Mouse (Mus musculus) left cerebral cortex, postnatal 14 days (tissue): ENCODE data around the gene Flnb. TPM values are rescaled to one million over a fixed set of nuclear protein-coding genes. Genes with fewer than 3 reads are reported as not detected.

ENCODE experiments used
- DNase-seq, 2 experiments: peaks; one replicate each; pipeline ENCODE4 v3.0.0; 2021 to 2022; ENCODE audit warnings: low spot score in 2 of 2, mixed read lengths in 1 of 2
- intact Hi-C: fragments of 180-260 bp; cut with DNase I; formaldehyde crosslinking; loops from one replicate; pipeline ENCODE4 v1.15.1; 2025
- total RNA-seq, 2 experiments: library from RNA; stranded (reverse); gene quantifications; 2 replicates each; pipeline ENCODE4 v1.2.3; 2021

Flnb gene
- total RNA-seq, 2 experiments from 2014 or later: 31.2 to 33.8 TPM

DNA sequence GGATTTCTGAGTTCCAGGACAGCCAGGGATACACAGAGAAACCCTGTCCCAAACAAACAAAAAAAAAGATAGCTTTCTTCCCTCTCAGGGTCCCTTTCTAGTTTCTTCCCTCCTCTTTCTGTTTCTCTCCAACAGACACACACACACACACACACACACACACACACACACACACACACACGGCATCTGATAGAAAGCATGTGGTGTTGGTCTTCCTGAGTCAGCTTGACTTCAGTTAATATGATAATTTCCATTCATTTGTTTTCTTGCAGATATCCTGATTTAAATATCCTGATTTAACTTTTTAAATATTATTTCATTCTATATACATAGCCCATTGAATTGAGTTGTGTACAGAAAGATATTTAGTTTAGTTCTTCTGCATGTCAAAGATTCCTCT lies 110.6 kb downstream of the Flnb start:
- intact Hi-C loops: no loop called here
- DNase-seq: no peak

DNA sequence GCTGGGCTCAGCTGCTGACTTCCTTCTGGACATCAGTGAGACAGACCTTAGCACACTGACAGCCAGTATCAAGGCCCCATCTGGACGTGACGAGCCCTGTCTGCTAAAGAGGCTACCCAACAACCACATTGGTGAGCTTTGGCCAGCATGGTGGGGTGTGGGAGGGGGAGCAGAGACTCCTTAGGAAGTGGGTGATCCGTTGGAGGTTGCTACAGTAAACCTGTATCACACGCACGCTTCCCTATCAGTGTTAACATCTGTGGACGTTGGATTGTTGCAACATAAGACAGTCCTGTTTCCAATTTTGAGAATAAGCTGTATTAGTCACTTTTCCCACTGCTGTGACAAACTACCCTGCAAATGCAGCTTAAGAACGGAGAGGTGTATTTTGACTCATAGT lies 111.3 kb downstream of the Flnb start:
- intact Hi-C loops: no loop called here
- DNase-seq: no peak

DNA sequence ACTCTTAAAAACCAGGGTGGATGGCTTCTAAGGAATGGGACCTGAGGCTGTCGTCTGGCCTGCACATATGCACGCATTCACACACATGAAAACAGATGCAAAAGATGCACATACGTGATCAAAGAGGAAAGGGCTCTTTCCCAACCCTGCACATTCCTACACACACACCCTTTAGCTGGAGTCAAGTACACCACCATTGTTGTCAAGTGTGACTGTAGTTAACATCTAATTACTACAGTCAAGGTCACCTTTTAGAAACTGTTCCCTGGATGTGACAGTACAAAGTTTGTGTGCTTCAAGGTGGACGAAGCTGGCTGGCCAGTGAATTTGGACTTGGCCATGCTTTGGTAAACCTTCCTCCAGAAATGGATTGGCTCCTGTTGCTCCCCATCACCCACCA lies 114.4 kb downstream of the Flnb start:
- intact Hi-C loops: no loop called here
- DNase-seq: no peak

DNA sequence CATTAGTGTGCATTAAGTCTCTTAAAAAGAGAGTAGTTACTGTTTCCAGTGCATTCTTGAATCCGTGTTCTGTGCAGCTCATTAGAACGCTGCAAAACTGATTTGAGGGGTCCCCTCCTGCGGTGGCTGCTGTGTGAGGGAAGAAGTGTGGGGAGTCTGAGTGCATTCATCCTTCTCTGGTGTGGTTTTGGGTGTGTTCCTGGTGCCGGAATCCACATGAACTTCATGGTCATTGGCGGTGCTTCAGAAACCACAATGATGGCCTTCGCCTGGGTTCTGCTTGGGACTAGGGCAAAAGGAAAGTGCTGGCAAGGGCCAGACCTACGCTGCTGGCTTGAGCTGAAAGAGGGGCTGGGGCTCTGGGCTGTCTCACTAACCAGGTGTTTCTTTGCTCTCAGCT lies 116.4 kb downstream of the Flnb start:
- intact Hi-C loops: no loop called here
- DNase-seq: no peak

DNA sequence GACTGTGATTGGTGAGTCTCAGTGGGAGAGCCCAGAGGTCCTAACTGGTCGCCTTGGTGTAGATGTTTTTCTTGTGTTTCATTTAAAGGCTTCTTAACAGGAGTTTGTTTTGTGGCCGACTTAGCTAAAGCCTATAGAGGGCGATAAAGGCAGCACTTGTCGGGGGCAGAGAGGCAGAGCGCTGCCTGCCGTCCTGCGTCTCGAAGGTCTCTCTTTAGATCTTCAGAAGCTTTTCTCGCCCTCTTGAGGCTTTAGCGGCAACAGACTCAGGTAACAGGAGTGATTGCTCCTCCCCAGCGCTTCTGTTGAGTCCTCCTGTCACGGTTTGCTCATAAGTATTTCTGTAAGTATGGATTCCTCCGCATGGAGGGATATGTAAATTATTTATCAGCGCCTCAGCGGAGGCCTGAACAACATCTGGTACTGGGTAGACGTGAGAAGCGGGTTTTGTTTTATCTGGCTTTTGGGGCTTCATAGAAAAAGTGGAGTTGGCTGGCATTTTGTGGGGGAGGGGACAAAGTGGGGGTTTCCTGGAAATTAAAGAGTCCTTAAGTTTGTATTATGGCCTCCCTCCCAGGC lies 119.4 kb downstream of the Flnb start:
- DNase-seq: peak; percentile 44 to 67
- intact Hi-C loops: no loop called here

DNA sequence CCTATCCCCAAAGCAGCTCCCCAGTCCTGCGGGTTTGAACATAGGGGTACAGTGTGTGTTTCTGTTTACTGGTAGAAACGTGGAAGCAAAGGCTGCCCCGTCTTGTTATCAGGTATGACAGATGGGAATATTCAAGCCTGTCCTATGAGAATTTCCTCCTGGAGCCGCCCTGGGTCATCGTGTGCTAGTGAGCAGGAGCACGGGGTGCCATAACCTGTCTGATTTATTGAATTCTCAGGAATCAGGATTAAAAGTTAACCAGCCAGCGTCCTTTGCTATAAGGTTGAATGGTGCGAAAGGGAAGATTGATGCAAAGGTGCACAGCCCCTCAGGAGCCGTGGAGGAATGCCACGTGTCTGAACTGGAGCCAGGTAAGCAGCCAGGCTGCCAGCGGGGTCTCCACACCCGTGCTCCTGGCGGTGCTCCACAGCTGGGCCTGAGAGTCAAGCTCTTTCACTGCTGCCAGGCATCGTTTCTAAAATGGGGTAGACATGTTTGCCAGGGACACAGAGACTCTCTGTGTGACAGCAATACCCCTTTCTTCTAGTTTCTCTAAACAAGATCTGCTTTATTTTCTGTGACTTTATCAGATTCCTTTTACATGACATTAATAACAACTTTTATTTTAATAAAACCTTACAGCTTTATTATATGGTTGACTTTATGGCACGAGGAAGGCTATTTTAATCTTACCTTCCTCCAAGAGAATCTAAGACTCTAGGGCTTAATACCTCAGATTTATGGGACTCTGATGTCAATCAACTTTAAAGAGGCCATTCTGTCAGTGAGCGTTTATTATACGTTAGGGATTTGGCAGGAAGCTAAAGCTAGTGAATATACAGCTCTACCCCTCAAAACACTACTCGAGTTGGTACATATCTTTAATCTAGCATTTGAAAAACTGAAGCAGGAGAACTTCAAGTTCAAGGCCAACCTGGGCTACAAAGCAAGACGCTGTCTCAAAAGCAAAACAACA lies 121.3 kb downstream of the Flnb start:
- intact Hi-C loops: no loop called here
- DNase-seq: no peak

DNA sequence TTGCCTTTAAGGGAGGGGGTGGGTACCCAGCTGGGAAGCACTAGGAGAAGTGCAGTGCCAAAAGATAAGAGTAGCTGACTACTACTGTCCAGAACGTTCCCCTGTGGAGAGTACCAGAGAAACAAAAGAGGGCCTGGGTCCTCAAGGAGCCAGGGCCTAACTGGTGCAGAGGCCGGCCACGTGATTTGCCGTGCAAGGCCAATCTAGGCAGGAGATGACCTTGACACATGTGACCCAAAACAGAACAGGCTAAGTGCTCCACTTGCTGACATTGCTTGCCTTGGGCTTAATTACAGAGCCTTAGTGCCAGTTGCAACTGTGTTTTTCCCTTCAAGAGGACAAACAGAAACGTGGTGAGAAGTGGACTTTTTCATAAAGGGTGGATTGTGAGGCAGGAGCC lies 123.7 kb downstream of the Flnb start:
- DNase-seq: no peak
- intact Hi-C loops: loop anchor here (5.0 to 10.0 kb wide), 2 partner anchors 47 to 124 kb away; partner anchors contain the start of gene Flnb

DNA sequence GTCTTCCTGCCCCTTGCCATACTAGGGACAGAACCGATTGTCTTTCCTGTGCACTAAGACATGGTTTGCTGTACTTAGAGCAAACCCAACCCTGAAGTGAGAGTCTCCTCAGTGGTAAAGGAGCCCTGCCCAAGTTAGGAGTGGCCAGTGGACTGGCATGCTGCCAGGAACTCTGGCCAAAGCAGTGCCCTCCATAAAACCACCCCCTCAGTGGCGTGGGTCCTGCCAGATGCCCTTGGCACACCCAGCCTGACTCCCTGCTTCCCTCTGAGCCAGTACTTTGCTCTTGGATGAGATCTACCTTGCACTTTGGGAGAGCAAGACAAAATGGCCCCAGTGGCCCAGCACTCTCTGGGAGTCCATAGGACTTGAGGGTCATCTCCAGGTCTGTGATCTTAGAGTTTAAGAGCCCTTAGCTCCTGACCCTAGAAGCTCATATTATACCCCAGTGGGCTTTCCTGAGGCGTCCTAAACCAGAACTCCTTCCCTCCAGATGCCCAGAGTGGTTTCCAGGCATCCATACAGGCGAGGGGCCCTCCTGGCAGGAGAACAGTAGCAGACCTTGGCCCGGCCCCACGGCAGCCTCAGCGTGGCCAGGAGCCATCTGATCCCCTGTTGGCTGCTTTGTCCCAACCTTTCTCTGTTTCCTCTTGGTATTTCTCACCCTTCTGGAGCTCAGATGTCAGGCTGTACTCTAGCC lies 125.5 kb downstream of the Flnb start:
- intact Hi-C loops: loop anchor here (5.0 to 10.0 kb wide), 2 partner anchors 48 to 126 kb away; partner anchors contain the start of gene Flnb
- DNase-seq: no peak

DNA sequence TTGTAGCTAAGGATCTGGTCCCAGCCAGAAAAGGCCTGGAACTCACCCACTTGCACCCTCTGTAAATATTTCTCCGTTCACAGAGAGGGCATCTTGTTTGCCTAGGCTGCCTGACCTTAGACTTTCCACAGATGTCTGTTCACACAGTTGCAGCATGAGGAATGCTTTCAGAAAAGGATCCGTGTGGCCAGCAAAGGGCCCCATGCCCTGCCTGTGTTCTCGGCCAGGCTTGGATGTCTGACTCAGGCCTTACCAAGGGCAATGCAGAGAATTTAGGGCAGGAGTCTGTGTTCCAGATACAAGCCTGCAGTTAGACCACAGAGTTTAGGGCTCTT lies 126.0 kb downstream of the Flnb start:
- intact Hi-C loops: loop anchor here (5.0 to 10.0 kb wide), 2 partner anchors 49 to 126 kb away; partner anchors contain the start of gene Flnb
- no peak for DNase-seq

DNA sequence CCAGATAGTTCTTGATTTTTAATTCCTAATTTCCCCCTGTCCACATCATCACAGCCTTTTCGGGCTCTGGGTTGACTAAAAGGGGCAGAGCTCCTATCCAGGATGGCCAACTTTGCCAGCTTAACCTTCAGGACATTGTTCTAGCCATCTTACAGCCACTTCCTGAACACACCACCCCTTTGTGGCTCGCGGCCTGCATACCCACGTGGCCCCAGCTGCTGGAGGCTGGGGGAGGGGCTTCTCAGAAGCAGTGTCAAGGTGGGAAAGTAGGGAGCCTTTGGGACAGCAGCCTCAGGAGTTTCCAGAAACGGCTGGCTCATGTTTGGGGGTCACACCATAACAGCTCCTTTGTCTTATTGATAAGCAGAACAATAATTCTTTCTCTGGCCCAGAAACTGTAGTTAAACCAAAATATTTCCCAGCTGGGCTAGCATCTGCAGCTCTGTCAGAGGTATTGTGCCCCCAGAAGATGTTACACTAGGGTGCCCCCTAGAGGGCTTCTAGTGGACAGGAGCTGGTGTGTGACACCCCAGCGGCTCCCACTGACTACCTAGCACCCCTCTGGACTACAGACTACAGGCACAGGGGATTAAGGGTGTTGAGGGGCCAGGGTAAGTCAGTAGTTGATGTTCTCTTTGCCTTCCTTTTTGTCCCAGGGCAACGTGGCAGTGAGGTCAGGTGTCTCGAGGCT lies 126.7 kb downstream of the Flnb start:
- intact Hi-C loops: loop anchor here (5.0 to 10.0 kb wide), 2 partner anchors 50 to 127 kb away; partner anchors contain the start of gene Flnb
- no peak for DNase-seq

DNA sequence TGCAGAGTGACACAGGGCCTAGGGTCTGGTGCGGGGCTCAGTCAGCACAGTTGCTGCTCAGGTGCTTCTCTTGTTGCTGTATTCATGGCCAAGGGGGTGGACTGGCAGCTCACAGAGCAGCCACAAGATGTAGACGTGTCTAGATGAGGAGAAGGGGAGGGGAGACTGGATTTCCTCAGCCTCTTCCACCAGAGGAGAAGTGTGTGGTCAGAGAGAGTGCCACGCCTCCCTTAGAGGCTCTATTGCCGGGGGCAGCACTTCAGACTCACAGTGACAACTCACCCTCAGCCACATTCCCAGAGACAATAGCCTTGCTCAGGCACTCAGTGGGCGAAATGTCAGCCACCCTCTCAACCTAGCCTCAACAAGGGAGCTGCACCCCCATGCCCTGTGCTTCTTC lies 127.5 kb downstream of the Flnb start:
- intact Hi-C loops: loop anchor here (10.0 kb wide), 1 partner anchor 50 kb away; no protein-coding TSS in a partner anchor

DNA sequence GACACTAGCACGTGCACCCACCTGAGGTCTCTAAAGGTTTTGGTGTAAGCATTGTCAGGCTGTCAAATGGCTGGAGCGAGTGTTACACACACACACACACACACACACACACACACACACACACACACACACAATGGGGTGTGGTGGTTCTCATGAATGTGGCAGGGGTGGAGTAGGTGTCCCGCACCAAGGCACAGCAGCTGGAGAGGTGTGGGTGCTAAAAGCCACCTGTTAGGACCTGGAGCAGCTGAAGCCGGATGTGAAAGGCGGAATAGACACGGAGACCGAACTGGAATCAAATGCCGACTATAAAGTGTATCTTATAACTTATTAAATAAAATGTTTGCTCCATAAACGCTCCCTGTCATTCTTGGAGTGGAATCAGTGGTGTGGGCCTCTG lies 133.5 kb downstream of the Flnb start:
- intact Hi-C loops: no loop called here
- DNase-seq: no peak

More for the DNA sequence above, 127.5 kb downstream of the Flnb start:
- DNase-seq: no peak

DNA sequence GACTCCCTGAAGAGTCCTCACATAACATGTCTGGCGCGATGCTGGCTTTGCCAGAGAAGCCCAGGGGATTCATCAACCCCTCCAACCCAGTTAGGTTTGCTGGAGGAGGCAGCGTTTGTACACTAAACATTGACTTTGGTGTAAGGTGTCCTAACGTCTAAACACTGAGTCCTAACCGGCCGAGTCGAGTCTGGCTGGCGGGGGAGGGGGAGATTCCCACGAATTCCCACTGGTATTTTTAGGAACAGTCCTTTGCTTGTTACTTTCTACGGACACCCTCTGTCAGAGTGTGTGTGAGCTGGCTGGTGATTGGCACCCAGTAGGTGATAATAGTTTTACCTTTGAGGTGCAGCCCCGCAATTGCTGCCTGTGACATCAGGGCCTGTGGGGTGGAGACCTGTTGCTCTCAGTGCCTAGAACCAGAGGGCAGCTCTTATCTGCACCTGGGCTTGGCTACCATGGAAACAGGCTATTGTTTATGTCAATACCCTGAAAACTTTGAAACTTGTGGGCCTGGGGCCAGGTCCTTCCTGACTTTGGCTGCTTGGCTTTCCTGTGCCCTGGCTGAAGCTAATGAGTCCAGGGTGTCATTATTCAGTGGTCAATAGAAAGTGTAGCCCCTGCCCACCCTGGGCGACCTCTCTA lies 135.0 kb downstream of the Flnb start:
- DNase-seq: no peak
- intact Hi-C loops: no loop called here

DNA sequence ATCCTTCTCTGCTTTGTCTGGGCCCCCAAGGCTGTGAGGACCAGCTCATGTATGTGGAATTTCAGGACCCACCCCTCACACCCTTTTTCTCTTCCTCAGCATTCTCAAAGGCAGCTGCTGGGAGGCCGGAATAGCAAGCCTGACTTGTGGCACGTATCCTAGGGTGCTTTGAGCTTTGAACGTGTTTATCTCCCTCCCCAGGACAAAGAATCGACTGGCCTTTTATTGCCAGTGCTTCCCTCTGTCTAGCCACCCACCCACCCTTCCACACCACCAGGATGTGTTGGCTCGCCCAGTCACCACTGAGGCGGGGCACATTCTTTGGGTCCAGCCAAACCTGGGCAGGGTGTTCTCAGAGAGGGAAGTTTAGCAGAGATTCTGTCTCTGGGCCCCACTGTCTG lies 136.3 kb downstream of the Flnb start:
- intact Hi-C loops: no loop called here
- no peak for DNase-seq

DNA sequence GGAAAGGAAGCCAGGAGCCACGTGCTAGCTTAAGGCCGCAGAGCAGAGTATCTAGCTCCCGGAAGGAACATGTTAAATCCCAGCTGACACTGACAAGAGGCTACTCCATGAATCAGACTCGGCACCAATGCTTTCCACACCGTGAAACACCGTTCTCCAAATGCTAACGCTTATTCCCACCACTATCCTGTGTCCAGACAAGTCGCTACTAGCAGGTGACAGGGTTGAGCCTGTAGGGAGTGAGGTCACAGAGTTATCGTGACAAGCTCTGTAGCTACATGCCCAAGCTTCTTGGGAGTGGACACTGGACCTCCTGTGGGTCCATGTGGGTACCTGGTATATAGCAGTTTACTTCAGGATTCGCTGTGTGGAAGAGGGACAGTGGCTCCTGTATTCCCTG lies 138.7 kb downstream of the Flnb start:
- DNase-seq: no peak
- intact Hi-C loops: no loop called here

DNA sequence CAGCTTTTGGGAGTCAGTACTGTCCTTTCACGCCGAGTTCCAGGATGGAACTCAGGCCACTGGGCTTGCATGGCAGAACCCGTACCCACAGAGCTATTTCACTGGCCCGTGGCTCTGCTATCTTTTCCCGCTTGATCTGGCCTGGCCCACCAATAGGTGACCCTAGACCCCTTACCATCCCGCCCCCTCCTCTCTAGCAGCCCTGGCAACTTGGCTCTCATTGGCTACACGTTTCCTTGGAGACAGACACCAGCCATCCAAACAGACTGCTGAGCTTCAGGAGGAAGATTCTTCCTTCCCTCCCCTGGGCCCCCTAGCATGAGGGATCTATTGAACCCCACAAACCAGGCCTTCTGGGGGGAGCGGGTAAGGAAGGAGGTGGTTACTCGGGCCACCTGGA lies 139.3 kb downstream of the Flnb start, which contains the start of gene Gm45521:
TSS of gene Gm45521 (plus strand) at position 240 of the 400 bp plus-strand sequence.
- DNase-seq: no peak
- intact Hi-C loops: no loop called here

DNA sequence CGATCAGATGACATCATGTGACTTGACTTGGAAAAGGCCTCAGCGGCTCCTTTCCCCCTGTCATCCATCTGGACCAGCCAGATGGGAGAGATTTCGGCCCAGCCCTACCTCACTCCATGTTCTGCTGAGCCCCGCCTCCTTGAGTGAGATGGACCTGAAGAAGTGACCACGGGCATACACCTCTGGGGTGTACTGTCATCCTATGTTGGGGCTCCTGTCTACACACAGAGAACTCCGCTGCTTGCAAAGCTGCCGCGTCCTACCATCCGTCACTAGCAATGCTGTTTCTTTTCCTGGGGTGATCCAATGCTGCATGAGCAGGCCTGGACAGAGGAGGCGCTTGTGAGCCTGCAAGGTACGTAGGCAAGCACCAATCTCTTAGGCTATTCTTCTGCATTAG lies 142.9 kb downstream of the Flnb start:
- intact Hi-C loops: loop anchor here (5.0 to 10.0 kb wide), 3 partner anchors 143 to 387 kb away; partner anchors contain the start of gene Flnb
- peak; percentile 46 to 72 for DNase-seq

DNA sequence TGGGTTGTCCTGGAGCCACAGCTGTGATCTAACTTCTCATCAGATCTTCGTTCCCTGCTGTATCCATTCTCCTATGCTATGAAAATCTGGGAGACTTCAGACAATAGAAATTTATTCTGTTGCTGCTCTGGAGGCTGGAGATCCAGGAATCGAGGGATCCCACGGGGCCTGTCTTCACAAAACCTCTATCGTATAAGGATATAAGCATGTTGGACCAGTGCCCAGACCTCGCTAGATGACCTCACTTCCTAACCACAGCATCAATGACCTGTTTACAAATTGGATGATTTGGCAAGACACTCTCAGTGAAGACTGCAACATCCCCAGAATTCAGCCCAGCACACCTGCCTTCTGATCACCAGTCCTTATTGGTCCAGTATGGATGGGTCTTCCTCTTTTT lies 144.0 kb downstream of the Flnb start:
- intact Hi-C loops: loop anchor here (5.0 to 10.0 kb wide), 3 partner anchors 144 to 386 kb away; partner anchors contain the start of gene Flnb
- DNase-seq: no peak

DNA sequence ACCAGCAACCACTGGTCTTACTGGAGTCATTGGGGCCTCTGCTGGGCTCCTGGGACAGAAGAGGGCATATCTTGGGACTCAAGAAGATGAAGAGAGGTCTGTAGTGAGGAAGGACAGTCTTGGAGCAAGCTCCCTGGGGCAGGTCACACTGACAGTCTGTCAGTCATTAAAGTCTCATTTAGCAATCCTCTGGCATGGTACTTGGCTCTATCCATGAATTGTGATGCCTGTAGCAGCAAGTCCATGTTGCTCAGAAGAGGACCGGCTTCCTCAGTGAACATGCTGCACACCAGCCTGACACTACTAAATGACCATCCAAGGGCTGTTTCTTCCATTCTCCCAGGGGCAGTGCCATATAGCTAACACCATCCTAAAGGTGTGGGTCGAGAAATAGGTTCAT lies 144.9 kb downstream of the Flnb start:
- no peak for DNase-seq
- intact Hi-C loops: loop anchor here (5.0 to 10.0 kb wide), 3 partner anchors 145 to 385 kb away; partner anchors contain the start of gene Flnb
